Mouse (Mus musculus): ENCODE measurements around the gene Gcc1. TPM values are rescaled to one million over a fixed set of nuclear protein-coding genes. Genes with fewer than 3 reads are reported as not detected.

The Gcc1 gene
- polyA plus RNA-seq (2015; fragmentation: Illumina TruSeq; extraction: RNeasy Lipid Tissue Mini Kit (QIAGEN cat#74804); ENCODE audit: insufficient read depth, low read depth, low replicate concordance): 5.4 TPM

GRCm38 (mm10) chr6:28428290-28428689 lies at the start of gene Gcc1:
Gcc1 (minus strand) TSS chr6:28428390.

GRCm38 (mm10) chr6:28474839-28475238 lies 46.6 kb upstream of the Gcc1 start, which contains the start of gene Snd1:
Snd1 (plus strand) TSS chr6:28475139.

DNA sequence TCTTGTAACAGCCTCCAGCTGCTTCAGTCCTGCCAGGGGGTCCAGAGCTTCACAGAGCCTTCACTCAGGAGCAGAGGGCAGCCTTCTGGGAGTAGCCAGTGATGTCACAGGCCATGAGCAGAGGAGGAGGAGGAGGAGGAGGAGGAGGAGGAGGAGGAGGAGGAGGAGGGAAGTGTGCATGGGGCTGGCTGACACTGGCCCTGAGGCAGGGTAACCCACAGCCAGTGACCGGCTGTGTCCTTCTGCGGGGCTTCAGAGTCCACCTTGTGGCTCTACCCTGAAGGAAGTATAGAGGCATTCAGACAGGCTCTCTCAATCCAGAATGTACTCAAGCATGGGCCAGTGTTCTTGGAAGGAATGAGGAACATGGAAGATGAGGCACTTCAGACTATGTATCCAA lies 21.1 kb upstream of the Gcc1 start, which contains the start of gene Pax4:
Gene Pax4, minus strand, starts transcription at position 101 of the 400 bp plus-strand sequence.

DNA sequence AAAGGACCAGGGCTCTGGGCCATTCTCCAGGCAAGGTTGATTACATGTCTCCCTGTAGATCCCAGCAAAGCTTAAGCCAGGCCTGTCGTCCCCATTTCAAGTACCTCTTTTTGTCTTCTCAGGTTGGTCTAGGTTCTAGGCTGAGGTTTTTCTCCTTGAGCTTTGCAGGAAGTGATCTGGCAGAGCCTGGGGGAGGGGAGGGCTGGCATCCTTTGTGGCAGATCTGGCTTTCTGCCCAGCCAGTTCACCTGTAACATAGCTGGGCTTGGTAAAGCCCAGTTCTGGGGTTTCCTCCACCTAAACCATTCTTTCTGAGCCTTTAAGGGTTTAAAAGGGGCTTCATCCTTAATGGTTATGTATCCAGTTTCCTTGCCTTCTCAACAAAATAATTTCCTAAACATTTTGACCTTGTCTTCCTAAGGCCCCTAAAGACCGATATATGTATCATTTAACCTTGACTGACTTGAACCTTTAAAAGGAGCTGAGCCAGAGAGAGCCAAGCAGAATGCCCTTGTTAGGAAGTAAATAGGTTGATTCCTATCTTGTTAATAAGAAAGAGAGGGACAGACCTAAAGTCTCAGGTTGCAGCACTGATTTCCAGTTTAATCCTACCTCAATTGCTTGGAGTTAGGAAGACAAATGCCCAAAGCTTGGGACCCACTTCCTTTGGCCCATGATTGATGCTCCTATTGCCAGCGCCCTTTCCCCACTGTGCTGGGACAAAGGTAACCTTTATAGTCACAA lies 922 bp downstream of the Gcc1 start, which contains the start of gene Fscn3:
Gene Fscn3, plus strand, starts transcription at position 694 of the 744 bp plus-strand sequence.

GRCm38 (mm10) chr6:28423313-28423712 lies 4.9 kb downstream of the Gcc1 start, which contains the start of gene Arf5:
Arf5 (plus strand) TSS chr6:28423560.

DNA sequence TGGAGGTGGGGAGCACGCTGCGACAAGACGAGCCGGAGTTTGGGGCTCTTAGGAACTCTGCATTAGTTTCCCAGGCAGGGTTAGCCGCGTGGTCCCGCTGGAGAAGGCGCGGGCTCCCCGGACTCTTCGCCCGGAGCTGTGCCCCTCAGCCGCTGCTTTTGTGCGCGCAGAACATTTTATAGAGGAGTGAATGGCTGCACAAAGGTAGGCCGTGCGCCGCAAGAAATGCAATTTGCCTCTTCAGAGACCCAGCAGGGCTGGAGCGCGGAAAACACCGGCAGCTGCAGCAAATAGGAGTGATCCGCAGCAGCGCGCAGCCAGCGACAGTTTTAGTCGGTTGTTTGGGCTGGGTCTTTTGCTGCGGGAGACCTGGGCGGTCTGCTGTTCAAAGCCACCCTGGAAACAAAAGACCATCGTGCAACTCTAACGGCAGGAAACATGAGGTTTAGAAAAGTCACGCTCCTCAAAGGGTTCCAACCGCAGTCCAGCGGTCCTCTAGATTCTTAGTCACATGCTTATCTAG lies 30.4 kb downstream of the Gcc1 start, which contains the start of gene Zfp800:
Gene Zfp800, minus strand, starts transcription at position 325 of the 523 bp plus-strand sequence.

Other genes starting within 250 kb of the Gcc1 start
- 3.7 TPM for gene Zfp800, start 30.4 kb downstream of the Gcc1 start, polyA plus RNA-seq (2015; fragmentation: Illumina TruSeq; extraction: RNeasy Lipid Tissue Mini Kit (QIAGEN cat#74804); ENCODE audit: insufficient read depth, low read depth, low replicate concordance)
- 38.3 TPM for gene Arf5, start 4.8 kb downstream of the Gcc1 start, polyA plus RNA-seq (2015; fragmentation: Illumina TruSeq; extraction: RNeasy Lipid Tissue Mini Kit (QIAGEN cat#74804); ENCODE audit: insufficient read depth, low read depth, low replicate concordance)
- not detected for gene Fscn3, start 601 bp downstream of the Gcc1 start, polyA plus RNA-seq (2015; fragmentation: Illumina TruSeq; extraction: RNeasy Lipid Tissue Mini Kit (QIAGEN cat#74804); ENCODE audit: insufficient read depth, low read depth, low replicate concordance)
- gene Pax4, start 21.0 kb upstream of the Gcc1 start, polyA plus RNA-seq (2015; fragmentation: Illumina TruSeq; extraction: RNeasy Lipid Tissue Mini Kit (QIAGEN cat#74804); ENCODE audit: insufficient read depth, low read depth, low replicate concordance): not detected
- gene Snd1, start 46.7 kb upstream of the Gcc1 start, polyA plus RNA-seq (2015; fragmentation: Illumina TruSeq; extraction: RNeasy Lipid Tissue Mini Kit (QIAGEN cat#74804); ENCODE audit: insufficient read depth, low read depth, low replicate concordance): 45.6 TPM

Data from pancreas, adult 10 weeks (tissue).